Mouse (Mus musculus) fibroblast of lung, adult 2 months (primary cell): Measurements from ENCODE around the gene Pard3b.

ENCODE experiments used
- DNase-seq: peaks from one replicate; pipeline ENCODE4 v3.0.0-alpha.2; 2011; ENCODE audit warnings: low read depth

The Pard3b gene

DNA sequence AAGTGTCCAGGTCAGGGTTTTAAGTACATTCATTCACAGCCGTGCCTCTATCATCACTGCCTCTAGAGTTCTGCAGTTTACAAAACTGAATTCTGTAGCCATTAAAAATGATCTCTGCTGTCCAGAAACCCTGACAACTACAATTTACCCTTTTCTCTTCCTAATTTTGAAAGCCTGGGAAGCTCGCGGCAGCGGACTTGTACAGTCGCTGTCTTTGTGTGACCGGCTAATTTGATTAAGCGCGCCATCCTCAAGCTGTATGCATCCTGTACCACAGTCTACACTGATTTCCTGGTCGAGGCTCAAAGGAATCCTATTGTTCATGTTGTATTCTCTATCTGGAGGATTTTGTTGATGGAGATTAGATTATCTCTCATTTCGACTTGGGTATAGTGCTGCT lies 448.8 kb downstream of the Pard3b start:
- no peak for DNase-seq

DNA sequence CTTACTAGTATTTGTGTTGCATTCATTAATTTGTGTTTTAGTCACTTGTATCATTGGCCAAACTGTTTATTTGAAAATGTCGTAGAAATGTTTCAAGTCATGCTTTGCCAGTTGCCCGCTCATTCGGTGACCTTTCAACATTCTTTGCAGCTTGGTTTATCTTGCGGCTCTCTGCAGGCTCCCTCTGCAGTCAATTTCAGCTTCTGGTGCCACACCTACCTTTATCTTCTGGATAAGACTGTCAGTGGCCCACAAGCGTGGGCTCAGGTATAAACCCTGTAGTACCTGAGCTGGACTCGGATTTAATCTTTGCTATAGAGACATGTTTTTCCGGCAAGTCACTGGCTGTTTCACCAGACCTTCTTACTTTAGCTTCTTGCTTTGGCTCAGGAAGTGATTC lies 456.3 kb downstream of the Pard3b start:
- no peak for DNase-seq

DNA sequence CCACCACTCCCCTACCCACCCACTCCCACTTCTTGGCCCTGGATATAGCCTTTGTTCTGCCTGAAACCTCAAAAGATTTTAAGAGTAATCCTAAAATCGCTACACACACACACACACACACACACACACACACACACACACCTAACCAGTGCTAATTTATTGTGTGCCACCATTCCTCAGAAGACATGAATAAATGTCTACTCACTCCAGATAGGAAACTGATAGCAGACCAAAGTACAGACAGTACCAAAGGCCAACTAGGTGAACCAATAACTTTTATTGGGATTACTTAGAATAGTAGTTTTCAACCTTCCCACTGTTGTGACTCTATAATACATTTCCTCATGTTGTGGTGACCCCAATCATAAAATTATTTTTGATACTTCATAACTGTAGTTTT lies 483.8 kb downstream of the Pard3b start:
- DNase-seq: no peak

DNA sequence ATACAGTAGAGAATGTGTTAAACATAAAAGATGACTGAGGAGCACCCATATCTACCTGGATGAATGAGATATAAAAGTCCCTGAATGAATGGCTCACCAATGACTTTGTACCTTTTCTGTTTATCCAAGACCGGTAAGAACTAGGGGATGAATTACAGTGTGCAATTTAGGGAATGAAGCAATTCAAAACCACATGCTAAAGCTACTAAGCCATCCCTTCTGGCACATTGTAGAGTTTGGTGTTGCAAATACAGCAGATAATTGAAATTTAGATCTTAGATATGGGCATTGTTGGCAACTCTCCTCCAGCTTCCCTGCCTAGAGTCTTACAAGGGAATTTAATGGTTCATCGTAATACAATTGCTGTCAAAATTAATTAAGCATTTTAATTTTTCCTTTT lies 490.6 kb downstream of the Pard3b start:
- no peak for DNase-seq

DNA sequence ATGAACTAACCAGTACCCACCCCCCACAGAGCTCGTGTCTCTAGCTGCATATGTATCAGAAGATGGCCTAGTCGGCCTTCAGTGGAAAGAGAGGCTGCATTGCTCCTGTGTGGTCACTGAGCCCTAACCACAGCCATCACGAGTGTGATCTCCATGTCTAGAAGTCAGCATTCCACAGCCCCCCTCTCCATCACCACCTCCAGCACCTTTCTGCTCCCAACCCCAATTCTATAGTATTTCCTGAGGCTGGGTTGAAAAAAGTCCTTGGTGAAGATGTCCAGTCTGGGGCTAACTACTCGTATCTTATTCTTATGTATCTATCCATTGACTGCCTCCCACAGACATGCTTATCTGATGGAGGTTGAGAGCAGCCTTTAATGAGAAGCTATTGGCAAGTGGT lies 509.5 kb downstream of the Pard3b start:
- DNase-seq: no peak

DNA sequence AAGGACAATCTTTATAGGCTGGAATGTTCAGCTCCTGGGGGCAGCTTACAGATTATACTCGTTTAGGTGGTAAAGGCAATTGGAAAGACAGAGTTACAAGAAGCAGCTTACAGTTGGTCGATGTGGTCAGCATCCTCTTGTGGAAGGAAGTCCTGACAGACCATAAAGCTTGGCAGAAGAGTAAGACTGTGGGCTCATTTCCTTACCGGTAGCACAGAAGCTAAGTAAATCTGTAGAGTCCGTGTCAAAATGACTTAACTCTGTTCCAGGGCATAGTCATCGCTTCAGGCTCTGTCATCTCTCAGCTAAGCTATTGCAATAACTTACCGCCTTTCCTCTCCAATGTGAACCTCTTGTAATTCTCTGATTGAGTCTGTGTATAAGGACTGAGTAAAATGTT lies 510.2 kb downstream of the Pard3b start:
- DNase-seq: no peak

DNA sequence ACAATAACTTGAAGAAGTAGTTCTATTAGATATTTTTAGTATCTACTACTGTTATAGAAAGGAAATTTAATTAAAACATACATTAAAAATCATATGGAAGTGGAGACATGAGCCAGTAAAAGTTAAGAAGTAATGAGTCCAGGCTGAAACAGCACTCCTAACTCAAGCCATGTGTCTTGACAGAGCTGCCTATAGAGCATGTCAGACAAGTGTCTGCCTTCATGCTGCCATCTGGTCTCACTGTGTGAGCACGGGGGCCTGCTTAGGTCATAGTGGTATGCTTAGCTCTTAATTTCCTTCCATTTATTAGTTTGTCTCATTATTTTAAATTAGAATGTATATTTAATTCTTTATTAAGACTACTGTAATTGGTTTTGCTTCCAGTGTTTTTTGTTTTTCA lies 517.3 kb downstream of the Pard3b start:
- DNase-seq: no peak

DNA sequence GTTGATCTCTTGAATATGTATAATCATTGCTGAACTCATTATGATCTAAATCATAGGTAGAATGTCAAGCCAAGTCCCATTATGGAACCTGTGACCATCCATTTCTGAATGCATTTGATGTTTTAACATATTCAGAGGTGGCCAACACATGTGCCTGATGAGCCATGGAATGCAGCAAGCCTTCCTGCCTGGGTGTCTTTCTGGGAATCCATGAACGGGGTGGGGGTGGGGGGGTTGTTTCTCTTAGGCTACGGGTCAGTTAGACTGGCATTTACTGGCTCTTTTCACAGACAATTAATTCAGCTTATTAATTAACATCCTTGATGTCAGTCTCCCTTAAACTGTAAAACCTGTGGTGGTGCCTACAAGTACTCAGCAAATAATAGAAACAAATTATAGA lies 521.0 kb downstream of the Pard3b start:
- no peak for DNase-seq

DNA sequence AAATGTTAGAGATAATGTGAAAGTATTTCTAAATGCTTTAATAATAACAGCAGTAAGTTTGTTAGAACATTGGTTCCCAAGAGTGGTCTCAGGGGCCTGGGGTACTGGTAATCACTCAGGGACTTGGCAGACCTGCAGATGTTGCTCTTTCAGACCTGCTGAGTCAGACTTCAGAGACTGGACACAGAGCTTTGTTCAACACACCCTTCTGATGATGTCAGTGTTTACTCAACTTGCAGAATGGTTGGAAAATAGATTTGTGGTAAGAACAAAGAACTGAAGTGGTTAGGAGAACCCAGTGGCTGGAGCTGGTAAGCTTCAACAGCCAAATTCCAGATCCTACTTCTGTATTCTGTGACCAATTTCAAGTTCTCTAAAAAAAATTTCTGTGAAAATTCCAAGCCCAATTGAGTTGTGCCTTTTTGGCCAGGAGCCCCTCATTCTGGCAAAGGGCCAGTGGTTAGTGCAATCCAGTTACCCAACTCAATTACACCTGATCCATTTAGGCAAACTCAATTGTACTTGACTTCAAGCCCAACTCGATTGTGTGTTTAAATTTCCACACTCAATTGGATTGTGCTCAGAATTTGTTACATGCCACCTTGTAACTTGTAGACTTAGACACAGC lies 536.5 kb downstream of the Pard3b start:
- peak; percentile 79 for DNase-seq

DNA sequence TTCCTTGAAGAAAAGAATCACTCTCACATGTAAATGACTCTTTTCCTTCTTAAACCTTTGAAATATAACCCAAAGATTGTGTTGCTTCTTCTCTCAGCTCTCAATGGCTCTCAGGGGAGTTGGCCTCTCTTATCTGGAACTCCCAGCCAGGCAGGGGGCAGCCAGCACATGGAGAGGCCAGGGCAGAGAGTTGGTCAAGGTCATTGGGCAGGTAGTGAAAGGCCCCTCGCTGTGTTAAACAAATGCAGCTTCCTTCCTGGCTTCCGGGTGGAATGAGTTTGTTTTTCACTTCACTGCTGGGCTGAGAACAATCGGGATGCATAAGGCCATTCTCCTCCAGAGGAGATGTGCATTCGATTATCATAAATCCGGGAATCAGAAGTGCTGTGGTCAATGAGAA lies 543.0 kb downstream of the Pard3b start:
- no peak for DNase-seq

DNA sequence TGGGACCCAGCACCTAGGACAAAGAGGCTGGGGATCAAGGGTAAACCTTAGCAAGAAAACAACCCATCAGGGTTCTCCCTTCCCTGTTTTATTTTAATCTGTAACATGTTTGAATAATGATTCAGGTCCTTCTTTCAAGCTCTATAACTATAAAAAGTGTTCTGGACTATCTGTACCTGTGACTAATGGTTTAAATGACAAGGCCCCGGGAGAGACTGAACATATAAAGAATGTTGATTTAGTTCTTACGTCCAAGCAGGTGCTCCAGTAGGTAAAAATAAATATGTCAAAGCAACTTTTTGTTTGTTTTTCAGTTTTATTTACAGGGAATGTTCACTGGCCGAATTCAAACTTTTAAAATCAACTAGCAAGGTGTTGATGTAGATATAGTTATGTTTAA lies 544.0 kb downstream of the Pard3b start:
- no peak for DNase-seq

DNA sequence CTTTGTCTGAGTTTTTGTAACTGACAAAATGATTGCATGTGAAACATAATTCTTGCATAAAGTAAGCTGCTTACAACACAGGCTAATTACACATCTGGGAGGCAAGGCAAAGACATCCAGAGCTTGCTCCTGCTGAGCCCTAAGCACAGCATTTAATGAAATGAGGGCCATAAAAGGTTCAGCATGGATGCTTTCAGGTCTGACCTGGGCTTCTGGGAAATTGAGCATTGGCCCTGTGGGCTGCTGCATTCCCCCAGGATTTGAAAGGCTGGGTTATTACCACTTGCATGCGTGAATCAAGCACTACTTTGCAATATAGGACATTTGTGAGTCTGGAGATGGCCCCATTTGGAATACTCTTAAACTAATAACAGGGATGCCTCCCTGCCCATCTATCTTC lies 552.2 kb downstream of the Pard3b start:
- no peak for DNase-seq

DNA sequence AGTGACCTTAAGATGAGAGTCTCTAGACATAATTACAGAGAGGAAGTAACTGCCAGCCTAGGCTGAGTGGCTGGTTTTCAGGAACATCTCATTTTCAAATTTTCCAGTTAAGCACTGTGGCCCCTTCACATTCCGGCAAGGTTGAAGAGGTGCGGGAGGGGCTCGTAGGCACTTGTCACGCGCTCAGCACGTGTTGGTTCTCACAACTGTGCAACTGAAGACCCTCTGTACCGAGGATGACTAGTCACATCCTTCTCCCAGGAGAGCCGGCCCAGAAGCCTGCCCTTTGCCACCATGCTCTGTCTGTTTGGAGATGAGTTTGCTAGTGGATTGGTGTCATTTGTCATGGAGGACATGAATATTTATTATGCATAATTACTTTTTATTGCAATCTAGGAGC lies 558.9 kb downstream of the Pard3b start:
- DNase-seq: no peak

DNA sequence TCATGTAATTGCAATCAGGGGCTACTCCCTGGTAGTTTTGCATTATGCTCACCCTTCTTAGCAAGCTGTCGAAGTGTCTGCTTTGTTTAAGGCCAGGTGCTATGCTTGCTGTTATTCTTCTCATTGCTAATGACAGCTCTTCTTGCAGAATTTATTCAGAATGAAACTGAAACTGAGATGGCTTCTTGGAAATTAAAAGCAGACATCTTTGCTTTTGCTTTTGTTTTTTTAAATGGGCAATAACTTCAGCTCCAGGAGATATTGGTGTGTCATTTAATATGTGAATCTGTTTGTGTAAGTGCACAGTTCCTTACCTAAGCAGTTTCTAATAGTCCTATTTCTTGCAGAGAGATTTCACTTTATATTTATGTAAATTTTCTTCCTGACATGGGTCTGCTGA lies 562.3 kb downstream of the Pard3b start:
- DNase-seq: no peak

DNA sequence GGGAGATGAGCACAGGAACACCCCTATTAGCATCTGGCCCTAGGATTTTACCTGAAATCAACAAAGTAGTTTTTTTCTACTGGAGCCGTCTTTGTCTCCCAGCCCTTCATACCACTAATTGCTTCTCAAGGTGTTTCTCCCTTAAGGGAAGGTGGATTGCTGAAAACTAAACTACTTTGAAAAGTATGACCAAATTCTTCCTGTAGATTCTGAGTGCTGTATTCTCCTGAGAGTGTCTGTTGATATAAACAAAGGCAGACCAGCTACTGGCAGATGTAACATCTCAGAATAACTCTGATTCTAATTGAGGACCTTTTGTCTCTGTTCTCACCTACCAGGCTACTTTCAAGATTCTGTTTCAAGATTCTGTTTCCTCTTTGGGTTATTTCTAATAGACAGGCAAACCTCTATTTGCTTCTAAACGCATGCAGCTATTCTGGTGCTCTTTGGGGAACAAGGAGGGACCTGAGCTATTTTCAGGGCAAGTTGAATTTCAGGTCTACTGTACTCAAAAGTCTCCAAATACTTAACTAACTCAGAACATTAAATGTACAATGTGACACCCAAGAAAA lies 563.1 kb downstream of the Pard3b start:
- no peak for DNase-seq

DNA sequence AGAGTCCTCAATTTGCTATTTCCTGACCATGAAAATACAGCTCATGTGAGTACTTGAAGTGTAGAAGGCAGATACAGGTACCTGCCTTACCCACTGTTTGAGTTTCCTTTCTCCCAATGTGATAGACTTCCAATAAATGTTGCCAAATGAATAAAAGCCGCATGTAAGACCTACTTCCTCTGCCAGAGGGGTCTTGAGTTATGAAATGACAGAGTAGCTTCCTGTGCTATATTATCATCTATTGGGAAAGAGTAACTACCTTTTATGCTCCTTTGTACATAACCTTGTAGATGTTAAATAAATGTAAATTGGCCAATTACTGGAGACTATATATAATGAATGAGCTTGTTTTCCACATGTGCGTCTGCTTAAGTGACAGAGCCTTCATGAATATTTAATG lies 574.7 kb downstream of the Pard3b start:
- DNase-seq: no peak

DNA sequence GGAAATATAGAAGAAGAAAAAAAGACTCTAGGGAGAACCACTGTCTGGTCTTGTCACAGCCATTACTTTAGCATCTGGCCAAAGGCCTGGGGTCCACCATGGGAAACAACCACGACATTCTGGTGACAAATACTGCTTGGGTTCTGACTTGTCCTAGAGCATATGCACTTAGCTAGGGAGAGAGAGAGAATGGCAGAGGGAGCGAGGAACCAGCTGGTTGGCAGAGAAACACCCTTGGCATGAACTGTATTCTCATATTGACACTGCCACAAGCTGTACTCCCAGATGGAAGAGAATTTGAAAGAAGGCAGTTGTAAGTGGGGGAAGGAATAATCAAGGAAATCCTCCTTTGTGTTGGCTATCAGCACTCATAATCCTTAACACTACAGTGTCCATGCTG lies 577.2 kb downstream of the Pard3b start:
- no peak for DNase-seq

DNA sequence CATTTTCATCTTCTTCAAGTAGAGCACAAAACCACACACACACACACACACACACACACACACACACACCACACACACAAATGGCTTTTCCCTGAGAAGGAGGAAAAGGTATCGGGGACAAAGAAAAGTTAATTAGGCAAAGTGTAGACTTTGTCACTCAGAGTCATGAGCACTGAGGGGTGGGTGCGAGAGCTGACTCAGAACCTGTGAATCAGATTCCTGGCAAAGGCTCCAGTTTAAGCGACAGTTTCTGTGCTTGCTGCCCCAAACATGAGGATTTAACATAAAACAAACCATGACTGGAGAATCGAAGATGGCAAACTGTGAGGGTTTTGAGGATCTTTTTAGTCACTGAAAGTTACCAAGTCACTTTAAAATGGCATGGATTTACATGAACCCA lies 577.9 kb downstream of the Pard3b start:
- DNase-seq: no peak

DNA sequence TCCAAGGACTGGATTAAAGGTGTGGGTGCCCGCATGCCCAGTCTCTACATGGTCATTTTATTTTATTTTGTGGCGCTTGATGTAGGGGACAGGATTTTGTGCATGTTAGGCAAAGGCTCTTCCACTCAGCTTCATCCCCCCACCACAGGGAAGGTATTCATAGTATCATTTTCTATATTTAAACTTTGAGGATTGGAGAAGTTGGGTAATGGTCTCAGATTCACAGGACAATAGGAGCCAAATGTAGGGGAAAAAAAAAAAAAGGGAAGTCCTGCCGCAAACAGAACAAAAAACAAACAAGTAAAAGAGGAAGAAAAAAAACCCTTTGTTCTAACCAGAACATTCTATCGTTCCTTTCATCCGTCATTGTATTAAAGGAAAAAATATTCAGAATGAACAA lies 590.5 kb downstream of the Pard3b start:
- no peak for DNase-seq

DNA sequence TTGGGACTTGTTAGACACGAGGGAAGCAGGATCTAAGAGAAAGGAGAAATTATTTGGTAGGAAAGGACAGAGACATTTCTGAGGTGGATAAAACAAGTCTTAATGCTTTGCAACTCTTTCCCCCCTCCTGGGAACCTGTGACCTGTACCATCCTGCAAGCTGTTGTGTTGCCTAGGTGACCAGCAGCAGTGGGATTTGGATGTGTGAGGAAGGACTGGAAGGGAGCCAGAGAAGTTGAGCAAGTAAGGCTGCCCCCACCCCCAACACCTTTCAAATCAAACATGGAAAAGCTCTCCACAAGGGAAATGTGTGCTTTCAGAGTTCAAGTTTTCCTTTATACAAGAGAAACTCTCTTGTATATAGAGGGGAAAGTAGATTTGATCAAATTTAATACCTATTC lies 595.4 kb downstream of the Pard3b start:
- no peak for DNase-seq

DNA sequence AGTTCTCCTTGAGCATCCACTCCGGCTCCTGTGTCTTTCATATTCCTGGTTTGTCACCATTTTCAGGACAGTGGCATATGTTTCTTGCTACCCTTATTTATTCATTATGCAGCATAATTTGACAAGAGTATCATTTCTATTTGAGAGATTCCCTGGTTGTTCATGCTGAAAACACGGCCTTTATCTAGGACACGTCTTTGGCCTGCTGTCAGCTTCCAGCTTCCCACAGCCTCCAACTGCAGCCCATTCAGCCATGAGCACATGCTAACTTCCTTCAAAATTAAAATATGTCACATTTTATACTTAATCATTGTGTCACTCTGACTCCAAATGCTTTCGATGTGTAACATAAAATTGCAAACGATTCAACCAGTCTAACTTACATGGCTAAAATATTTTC lies 596.5 kb downstream of the Pard3b start:
- no peak for DNase-seq

DNA sequence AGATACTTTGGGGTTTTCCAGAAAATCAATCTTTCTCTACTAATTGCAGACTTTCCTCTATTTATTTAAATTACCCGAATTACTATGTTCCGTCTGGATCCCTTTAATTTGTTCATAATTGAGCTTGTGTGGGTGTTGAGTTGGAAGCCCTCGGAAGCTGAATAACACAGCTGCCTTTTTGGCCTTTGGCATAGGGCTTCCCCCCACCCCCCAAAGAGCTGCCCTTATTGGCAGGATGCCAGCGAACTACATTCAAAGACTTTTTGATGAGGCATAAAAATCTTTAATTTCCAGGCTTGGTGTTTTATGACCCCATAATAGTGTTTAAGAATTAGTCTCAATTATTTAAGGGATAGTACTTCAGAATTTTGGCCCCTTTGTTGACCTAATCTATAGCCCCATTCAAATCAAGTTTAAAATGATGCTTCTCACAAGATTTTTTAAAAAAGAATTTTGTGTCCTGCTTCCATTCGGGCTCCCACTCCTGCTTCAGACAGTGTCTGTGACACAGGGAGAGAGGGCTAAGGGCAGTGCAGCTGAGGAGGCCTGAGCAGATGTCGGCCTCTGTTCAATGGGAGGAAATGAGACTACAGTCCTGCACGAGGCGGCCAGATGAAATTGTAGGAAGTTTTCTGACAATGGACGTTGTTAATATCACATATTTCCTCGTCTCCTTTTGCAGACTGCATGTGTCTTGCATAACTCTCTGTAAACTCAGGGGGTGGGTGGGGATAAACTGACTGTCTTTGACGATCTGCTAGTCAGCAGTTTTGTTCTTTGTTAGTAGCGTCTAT lies 605.8 kb downstream of the Pard3b start:
- no peak for DNase-seq

DNA sequence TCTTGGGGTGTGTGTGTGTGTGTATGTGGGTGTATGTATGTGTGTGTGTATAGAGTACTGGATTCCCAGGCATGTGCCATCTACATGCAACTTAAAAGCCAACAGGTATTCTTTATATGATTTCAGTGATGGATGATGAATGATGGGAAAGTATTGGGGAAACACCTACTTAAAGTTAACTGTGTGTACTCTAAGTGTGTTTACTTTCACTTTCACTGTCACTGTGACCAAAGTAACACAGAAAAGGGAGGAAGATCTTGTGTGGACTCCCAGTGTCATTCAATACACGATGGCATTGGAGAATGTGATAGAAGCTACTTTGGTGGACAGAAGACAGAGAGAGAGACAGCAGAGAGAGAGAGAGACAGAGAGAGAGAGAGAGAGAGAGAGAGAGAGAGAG lies 613.8 kb downstream of the Pard3b start:
- no peak for DNase-seq

DNA sequence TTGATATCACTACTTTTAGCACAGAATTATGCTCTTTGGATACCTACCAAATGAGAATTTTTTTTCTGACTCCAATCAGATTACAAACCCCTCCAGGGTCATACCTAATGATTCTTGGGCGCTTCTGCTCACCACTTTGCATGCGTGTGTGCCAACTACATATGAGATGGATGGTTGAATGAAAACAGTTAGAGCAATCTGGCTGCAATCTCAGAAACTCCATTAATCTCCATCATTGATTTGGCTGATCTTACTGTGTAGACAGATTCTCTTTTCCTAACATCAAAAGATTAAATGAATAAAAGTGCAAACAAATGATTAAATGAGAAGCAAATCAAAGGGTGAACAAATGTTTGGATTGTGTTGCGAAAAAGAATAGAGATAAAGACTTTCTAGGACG lies 615.7 kb downstream of the Pard3b start:
- no peak for DNase-seq
